Mouse (Mus musculus) liver, postnatal 0 days (tissue): ENCODE results near the gene B430306N03Rik. TPM values are rescaled to one million over a fixed set of nuclear protein-coding genes. Genes with fewer than 3 reads are reported as not detected.
"Not testable (repeated sequence)": the region's sequence is repeated elsewhere in the genome, so short reads cannot be mapped to it uniquely, and the experiment has no call there.

Experiments
- ATAC-seq: fragments of 200-750 bp; cut with Nextera tagmentation; 2 replicates; pipeline ENCODE4 v1.8.0; 2017; ENCODE audit warnings: mild to moderate bottlenecking, moderate library complexity
- DNase-seq: peaks from one replicate; pipeline ENCODE4 v3.0.0-alpha.2; 2016
- H3K27ac ChIP-seq: fragments of 300-500 bp; sonication (generic); 2 replicates; pipeline ENCODE4 v1.5.1; 2014; ENCODE audit warnings: antibody characterized with exemption, moderate library complexity, mild to moderate bottlenecking, low read depth
- H3K27me3 ChIP-seq: fragments of 300-500 bp; sonication (generic); 2 replicates; pipeline ENCODE4 v1.6.1; 2014; ENCODE audit warnings: low read length, control low read depth, mixed read lengths; ENCODE audit not compliant: insufficient read depth
- H3K36me3 ChIP-seq: fragments of 300-500 bp; sonication (generic); replicated peaks from 2 replicates; pipeline ENCODE4 v1.6.1; 2014; ENCODE audit warnings: mild to moderate bottlenecking, control low read depth, low read length, moderate library complexity, mixed read lengths; ENCODE audit not compliant: insufficient read depth
- H3K4me1 ChIP-seq: fragments of 300-500 bp; sonication (generic); 2 replicates; pipeline ENCODE4 v1.6.1; 2014; ENCODE audit warnings: antibody characterized with exemption, mild to moderate bottlenecking, control low read depth; ENCODE audit not compliant: insufficient read depth
- H3K4me2 ChIP-seq: fragments of 300-500 bp; sonication (generic); 2 replicates; pipeline ENCODE4 v1.6.1; 2014; ENCODE audit warnings: low read depth, mild to moderate bottlenecking, low read length, moderate library complexity, mixed read lengths
- H3K4me3 ChIP-seq: fragments of 300-500 bp; sonication (generic); 2 replicates; pipeline ENCODE4 v1.5.1; 2014; ENCODE audit warnings: low read depth, low read length
- H3K9ac ChIP-seq: fragments of 300-500 bp; sonication (generic); replicated peaks from 2 replicates; pipeline ENCODE4 v1.6.1; 2014; ENCODE audit warnings: mild to moderate bottlenecking, moderate library complexity
- H3K9me3 ChIP-seq: fragments of 300-500 bp; sonication (generic); 2 replicates; pipeline ENCODE4 v1.6.1; 2016; ENCODE audit warnings: mild to moderate bottlenecking, control low read depth, low read length, mixed read lengths
- CTCF ChIP-seq: sonication (generic); IDR thresholded peaks from 2 replicates; pipeline ENCODE4 v1.5.1; 2016; ENCODE audit warnings: antibody characterized with exemption, low read depth
- EP300 ChIP-seq: IDR thresholded peaks from 2 replicates; pipeline ENCODE4 v1.6.1; 2016; ENCODE audit warnings: antibody characterized with exemption, low read depth, mild to moderate bottlenecking
- WGBS: fragments of 180-500 bp; shearing (Covaris S2); extraction: QIAGEN DNeasy Blood & Tissue Kit; methylation state at CpG from one replicate; pipeline ENCODE4 v1.1.7; 2014; ENCODE audit not compliant: insufficient replicate concordance; 5-methylcytosine and 5-hydroxymethylcytosine counted together
- polyA plus RNA-seq: library from polyadenylated mRNA; unstranded; fragments of >200 nt; fragmentation: Nextera tagmentation; extraction: Ambion mirVana; gene quantifications from 2 replicates; pipeline ENCODE4 v1.2.1, GENCODE M21; 2015

B430306N03Rik gene
- polyA plus RNA-seq, 1 experiment from 2014 or later, result 4.7 TPM

DNA sequence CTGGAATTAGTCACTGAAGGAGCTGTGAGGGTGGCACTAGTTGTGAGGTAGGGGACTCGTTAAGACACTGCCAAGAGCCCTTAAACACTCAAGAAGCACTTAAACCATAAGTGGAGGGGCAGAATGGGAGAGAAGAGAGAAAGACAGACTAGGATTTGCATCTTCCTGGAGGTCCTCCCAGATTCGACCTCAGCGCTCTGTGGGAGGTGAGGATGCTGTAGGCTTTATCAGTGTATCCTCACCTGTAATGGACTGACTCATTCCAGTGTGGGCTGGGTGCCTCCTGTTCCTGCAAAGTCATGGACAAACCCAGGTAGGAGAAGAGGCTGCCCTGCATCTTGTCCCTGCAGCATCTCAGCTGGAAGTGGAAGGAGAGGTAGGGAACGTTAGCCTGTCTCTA lies 30.9 kb downstream of the B430306N03Rik start:
- Histone ChIP-seq H3K27me3 (no peaks in the 10 kb centered on the region), H3K4me1 (no peaks in the 10 kb centered on the region), H3K4me3 (no peak overlapping the region), H3K9me3 (no peaks in the 10 kb centered on the region), H3K27ac (no peak overlapping the region), H3K9ac (no peak overlapping the region), H3K4me2 (no peak overlapping the region), H3K36me3 (no peaks in the 10 kb centered on the region)
- no peak for ATAC-seq
- TF ChIP-seq EP300 (no peak), CTCF (no peak)
- DNase-seq, result no peak
- 65% methylated on average over 4 of the region's 4 CpGs for WGBS

DNA sequence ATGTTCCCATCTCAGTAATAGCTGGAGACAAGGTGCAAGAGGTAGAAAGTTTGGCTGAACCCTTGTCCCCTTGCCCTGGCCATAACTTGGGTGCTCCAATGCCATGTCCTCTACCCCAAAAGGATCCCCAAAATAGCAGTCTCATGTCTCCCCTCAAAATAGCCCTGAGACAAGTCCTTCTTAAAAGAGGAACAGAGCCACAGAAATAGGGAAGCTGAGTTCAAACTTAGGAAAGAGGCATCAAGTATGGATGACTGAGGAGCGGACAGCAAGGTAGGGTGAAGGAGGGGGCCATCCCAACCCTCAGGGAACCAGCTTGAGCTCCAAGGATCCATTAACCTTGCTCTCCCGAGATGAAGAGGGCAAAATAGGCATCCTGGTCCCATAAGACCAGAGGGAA lies 31.3 kb downstream of the B430306N03Rik start:
- Histone ChIP-seq H3K9me3 (no peaks in the 10 kb centered on the region), H3K27ac (no peak overlapping the region), H3K4me1 (no peaks in the 10 kb centered on the region), H3K36me3 (no peaks in the 10 kb centered on the region), H3K4me3 (no peak overlapping the region), H3K4me2 (no peak overlapping the region), H3K27me3 (no peaks in the 10 kb centered on the region), H3K9ac (no peak overlapping the region)
- 45% methylated on average over 2 of the region's 2 CpGs for WGBS
- TF ChIP-seq CTCF, result no peak
- TF ChIP-seq EP300, result no peak
- ATAC-seq (no peak), DNase-seq (no peak)

DNA sequence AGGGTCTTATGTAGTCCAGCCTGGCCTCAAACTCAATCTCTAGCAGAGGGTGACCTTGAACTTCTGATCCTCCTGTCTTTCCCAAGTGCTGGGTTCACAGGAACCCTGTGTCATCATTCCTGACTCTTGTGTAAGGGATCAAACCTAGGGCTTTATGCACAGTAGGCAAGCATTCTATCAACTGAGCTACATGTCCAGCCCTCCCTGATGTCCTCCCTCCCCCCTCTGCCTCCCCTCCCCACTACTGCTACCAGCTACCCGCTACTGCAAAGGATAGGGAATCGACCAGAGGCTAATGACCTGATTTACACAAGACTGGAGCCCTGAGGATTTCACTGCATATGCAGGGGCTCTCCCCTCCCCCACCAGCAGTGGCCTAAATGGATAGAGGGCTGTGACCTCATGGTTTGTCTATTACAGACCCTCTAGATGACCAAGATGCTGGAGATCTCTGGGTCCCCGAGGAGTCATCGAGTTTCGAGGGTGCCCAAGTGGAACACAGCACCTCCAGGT lies 34.8 kb downstream of the B430306N03Rik start:
- WGBS, result 74% methylated on average over 5 of the region's 5 CpGs
- Histone ChIP-seq H3K4me2 (no peak overlapping the region), H3K9me3 (no peaks in the 10 kb centered on the region), H3K4me3 (no peak overlapping the region), H3K9ac (no peak overlapping the region), H3K4me1 (no peaks in the 10 kb centered on the region), H3K27me3 (no peaks in the 10 kb centered on the region), H3K36me3 (no peaks in the 10 kb centered on the region), H3K27ac (no peak overlapping the region)
- TF ChIP-seq CTCF (no peak), EP300 (no peak)
- no peak for ATAC-seq
- DNase-seq, result no peak

DNA sequence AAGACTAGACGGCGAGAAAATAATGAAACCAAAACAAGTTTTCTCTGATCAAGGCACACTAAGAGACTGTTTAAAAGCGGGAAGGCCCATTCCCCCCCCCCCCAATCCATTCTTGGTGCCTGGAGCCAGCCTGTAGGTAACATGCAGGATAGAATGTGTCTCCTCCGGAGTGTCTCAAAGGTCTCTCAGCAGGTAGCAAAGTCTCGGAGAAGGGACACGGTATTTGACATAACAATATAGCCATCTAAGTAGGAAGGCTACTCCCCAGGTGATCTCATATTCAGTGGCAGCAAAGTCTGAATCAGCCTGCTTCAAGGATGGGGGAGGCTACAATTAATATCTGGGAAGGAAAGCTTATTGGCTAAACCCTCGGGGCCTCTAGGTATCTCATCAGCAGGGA lies 37.0 kb downstream of the B430306N03Rik start:
- H3K4me3 ChIP-seq, H3K36me3 ChIP-seq, ATAC-seq, H3K4me2 ChIP-seq, H3K27me3 ChIP-seq, H3K9ac ChIP-seq, H3K27ac ChIP-seq, H3K9me3 ChIP-seq, H3K4me1 ChIP-seq, DNase-seq: not testable (repeated sequence)
- 79% methylated on average over 7 of the region's 7 CpGs for WGBS

DNA sequence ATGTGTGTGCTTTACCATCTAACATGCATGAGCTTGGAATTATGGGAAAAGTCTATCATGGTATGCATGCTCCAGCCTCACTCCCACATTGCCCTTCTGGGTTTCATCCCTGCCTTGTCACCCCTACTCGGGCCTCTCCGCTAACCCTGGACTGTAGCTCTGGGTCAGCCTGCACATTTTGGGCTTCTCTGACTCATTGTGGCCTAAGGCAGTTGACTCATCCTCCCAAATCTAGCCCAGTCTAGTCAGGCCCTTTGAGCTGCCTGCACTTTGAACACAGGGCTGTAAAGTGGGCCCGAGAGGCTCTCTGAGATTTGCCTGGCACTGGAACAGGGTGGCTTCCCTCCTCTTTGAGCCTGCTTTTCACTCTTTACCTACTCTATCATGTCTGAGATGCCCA lies 39.9 kb downstream of the B430306N03Rik start:
- H3K9me3 ChIP-seq, result no peaks in the 10 kb centered on the region

DNA sequence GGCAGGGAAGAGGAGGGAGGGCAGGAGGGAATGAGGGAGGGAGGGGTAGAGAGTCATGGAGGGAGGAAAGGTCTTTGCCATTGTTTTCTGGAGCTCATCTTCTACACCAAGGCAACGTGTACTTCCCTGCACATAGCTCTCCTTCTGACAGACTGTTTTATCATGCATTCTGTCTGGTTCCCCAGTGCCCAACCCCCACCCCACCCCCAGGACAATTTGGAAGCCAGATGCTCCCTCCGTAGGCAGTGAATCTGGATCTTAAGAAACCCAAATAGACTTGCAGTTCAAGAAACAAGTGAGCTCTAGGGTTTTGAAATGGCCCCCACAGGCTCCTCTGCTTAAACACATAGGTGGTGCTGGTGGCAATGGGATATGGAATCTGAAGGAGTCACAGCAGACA lies 42.0 kb downstream of the B430306N03Rik start:
- Histone ChIP-seq H3K4me2 (no peak overlapping the region), H3K36me3 (no peaks in the 10 kb centered on the region), H3K27ac (no peak overlapping the region), H3K9ac (no peak overlapping the region), H3K27me3 (no peaks in the 10 kb centered on the region), H3K4me3 (no peak overlapping the region), H3K4me1 (no peaks in the 10 kb centered on the region), H3K9me3 (no peaks in the 10 kb centered on the region)
- DNase-seq (no peak), ATAC-seq (no peak)
- TF ChIP-seq EP300 (no peak), CTCF (no peak)
- 44% methylated on average over 2 of the region's 2 CpGs for WGBS

More for the DNA sequence above, 39.9 kb downstream of the B430306N03Rik start:
- H3K4me3 ChIP-seq, result no peak overlapping the region
- 72% methylated on average over 3 of the region's 3 CpGs for WGBS
- no peak overlapping the region for H3K27ac ChIP-seq
- H3K27me3 ChIP-seq, result no peaks in the 10 kb centered on the region
- H3K36me3 ChIP-seq, result no peaks in the 10 kb centered on the region
- DNase-seq (no peak), ATAC-seq (no peak)
- H3K4me1 ChIP-seq, result no peaks in the 10 kb centered on the region
- no peak overlapping the region for H3K9ac ChIP-seq
- H3K4me2 ChIP-seq, result no peak overlapping the region
- no peak for TF ChIP-seq CTCF
- TF ChIP-seq EP300, result no peak

DNA sequence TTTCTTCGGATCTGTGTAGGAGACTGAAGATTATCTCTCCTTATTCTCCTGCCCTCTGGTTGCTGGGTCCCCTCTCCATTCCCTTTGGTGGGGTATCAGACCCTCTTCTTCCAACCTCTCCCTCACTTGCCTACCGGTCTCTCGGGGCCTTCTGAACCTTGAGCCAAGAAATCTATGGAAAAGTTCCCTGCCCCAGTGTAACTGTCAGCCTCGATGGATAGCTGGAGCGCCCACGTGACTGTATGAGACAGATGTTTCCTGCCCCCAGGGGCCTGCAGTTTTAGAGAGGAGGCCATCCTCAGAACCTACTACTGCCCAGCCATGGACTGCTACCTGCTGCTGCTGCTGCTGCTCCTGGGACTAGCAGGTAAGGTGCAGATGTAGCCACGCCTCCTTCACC lies 43.7 kb downstream of the B430306N03Rik start, which contains the start of gene Treml1:
Treml1 (plus strand) TSS at position 301 of the 400 bp plus-strand sequence.
- WGBS, result 54% methylated on average over 7 of the region's 7 CpGs
- DNase-seq (no peak), ATAC-seq (no peak)
- H3K36me3 ChIP-seq, result no peaks in the 10 kb centered on the region
- no peak within 1 kb of the TSS for H3K27ac ChIP-seq
- no peak within 1 kb of the TSS for H3K4me3 ChIP-seq
- TF ChIP-seq EP300 (no peak), CTCF (no peak)
- H3K4me2 ChIP-seq, result no peak within 1 kb of the TSS
- no peaks in the 10 kb centered on the region for H3K4me1 ChIP-seq
- no peaks in the 10 kb centered on the region for H3K9me3 ChIP-seq
- no peaks in the 10 kb centered on the region for H3K27me3 ChIP-seq
- no peak within 1 kb of the TSS for H3K9ac ChIP-seq
